Mouse (Mus musculus) limb, embryonic 11.5 days (tissue): Measurements from ENCODE around the gene Yipf3. TPM values are rescaled to one million over a fixed set of nuclear protein-coding genes. Genes with fewer than 3 reads are reported as not detected.

Experiments used
- ATAC-seq: fragments of 200-750 bp; cut with Nextera tagmentation; 2 replicates; pipeline ENCODE4 v1.8.0; 2017; ENCODE audit warnings: low read depth; ENCODE audit not compliant: insufficient number of reproducible peaks, low FRiP score, low TSS enrichment
- DNase-seq: peaks from one replicate; pipeline ENCODE4 v3.0.0-alpha.2; 2015; ENCODE audit warnings: low spot score
- H3K27ac ChIP-seq: fragments of 300-500 bp; sonication (generic); replicated peaks from 2 replicates; pipeline ENCODE4 v1.5.1; 2014; ENCODE audit warnings: low read depth, mild to moderate bottlenecking, low read length
- H3K27me3 ChIP-seq: fragments of 300-500 bp; sonication (generic); 2 replicates; pipeline ENCODE4 v1.6.1; 2014; ENCODE audit warnings: mild to moderate bottlenecking, low read length, mixed read lengths; ENCODE audit not compliant: control insufficient read depth, insufficient read depth
- H3K36me3 ChIP-seq: fragments of 300-500 bp; sonication (generic); 2 replicates; pipeline ENCODE4 v1.6.1; 2014; ENCODE audit warnings: mild to moderate bottlenecking, low read length, moderate library complexity, mixed read lengths; ENCODE audit not compliant: control insufficient read depth, insufficient read depth
- H3K4me1 ChIP-seq: fragments of 300-500 bp; sonication (generic); 2 replicates; pipeline ENCODE4 v1.6.1; 2014; ENCODE audit warnings: low read length, mixed read lengths; ENCODE audit not compliant: control insufficient read depth, insufficient read depth
- H3K4me2 ChIP-seq: fragments of 300-500 bp; sonication (generic); 2 replicates; pipeline ENCODE4 v1.6.1; 2014; ENCODE audit warnings: low read depth, mild to moderate bottlenecking, moderate library complexity; ENCODE audit not compliant: severe bottlenecking
- H3K4me3 ChIP-seq: fragments of 300-500 bp; sonication (generic); 2 replicates; pipeline ENCODE4 v1.5.1; 2014; ENCODE audit warnings: low read depth, low read length
- H3K9ac ChIP-seq: fragments of 300-500 bp; sonication (generic); 2 replicates; pipeline ENCODE4 v1.6.1; 2014; ENCODE audit warnings: mild to moderate bottlenecking, low read length
- H3K9me3 ChIP-seq: fragments of 300-500 bp; sonication (generic); 2 replicates; pipeline ENCODE4 v1.6.1; 2016; ENCODE audit warnings: low read length; ENCODE audit not compliant: control insufficient read depth
- WGBS: fragments of 180-500 bp; shearing (Covaris S2); extraction: QIAGEN DNeasy Blood & Tissue Kit; methylation state at CpG from one replicate; pipeline ENCODE4 v1.1.7; 2014; 5-methylcytosine and 5-hydroxymethylcytosine counted together
- polyA plus RNA-seq: library from polyadenylated mRNA; unstranded; fragments of >200 nt; fragmentation: Nextera tagmentation; extraction: Ambion mirVana; gene quantifications from 2 replicates; pipeline ENCODE4 v1.2.1, GENCODE M21; 2014

The Yipf3 gene
- polyA plus RNA-seq, 1 experiment from 2014 or later = 76.9 TPM

GRCm38 (mm10) chr17:46272675-46273074 is 24.8 kb downstream of the Yipf3 start:
- H3K4me3 ChIP-seq = no peak overlapping the region

GRCm38 (mm10) chr17:46273803-46274236 is 25.9 kb downstream of the Yipf3 start:
- ATAC-seq (no peak), DNase-seq (no peak)
- H3K27ac ChIP-seq = no peak overlapping the region
- H3K4me2 ChIP-seq = no peak overlapping the region
- no peak overlapping the region for H3K9ac ChIP-seq
- 58% methylated on average over 1 of the region's 1 CpGs for WGBS
- H3K9me3 ChIP-seq = no peaks in the 10 kb centered on the region
- H3K27me3 ChIP-seq = no peaks in the 10 kb centered on the region
- H3K36me3 ChIP-seq = peaks cover 22% of the 10 kb centered on the region
- peaks cover 9% of the 10 kb centered on the region for H3K4me1 ChIP-seq
- no peak overlapping the region for H3K4me3 ChIP-seq

More at GRCm38 (mm10) chr17:46272675-46273074, 24.8 kb downstream of the Yipf3 start:
- 90% methylated on average over 5 of the region's 5 CpGs for WGBS
- H3K4me2 ChIP-seq = no peak overlapping the region
- DNase-seq (no peak), ATAC-seq (no peak)
- peaks cover 6% of the 10 kb centered on the region for H3K4me1 ChIP-seq
- no peak overlapping the region for H3K27ac ChIP-seq
- no peaks in the 10 kb centered on the region for H3K9me3 ChIP-seq
- no peak overlapping the region for H3K9ac ChIP-seq
- H3K27me3 ChIP-seq = no peaks in the 10 kb centered on the region
- peaks cover 20% of the 10 kb centered on the region for H3K36me3 ChIP-seq

- Histone ChIP-seq H3K27me3 (no peaks in the 10 kb centered on the region), H3K4me3 (no peak overlapping the region), H3K4me2 (no peak overlapping the region), H3K36me3 (peaks cover 22% of the 10 kb centered on the region), H3K27ac (no peak overlapping the region), H3K9me3 (no peaks in the 10 kb centered on the region), H3K4me1 (peaks cover 9% of the 10 kb centered on the region), H3K9ac (no peak overlapping the region)
- WGBS = 69% methylated on average over 6 of the region's 6 CpGs
- ATAC-seq (no peak), DNase-seq (no peak)
Measured at GRCm38 (mm10) chr17:46274465-46274864, 26.6 kb downstream of the Yipf3 start.

- 91% methylated on average over 6 of the region's 6 CpGs for WGBS
- DNase-seq (no peak), ATAC-seq (no peak)
Measured at GRCm38 (mm10) chr17:46275034-46275433, 27.2 kb downstream of the Yipf3 start.

GRCm38 (mm10) chr17:46275506-46275905 is 27.6 kb downstream of the Yipf3 start:
- Histone ChIP-seq H3K4me1 (peaks cover 9% of the 10 kb centered on the region), H3K4me3 (no peak overlapping the region), H3K4me2 (no peak overlapping the region), H3K9me3 (no peaks in the 10 kb centered on the region), H3K36me3 (peaks cover 24% of the 10 kb centered on the region), H3K27ac (no peak overlapping the region), H3K9ac (no peak overlapping the region), H3K27me3 (no peaks in the 10 kb centered on the region)
- 95% methylated on average over 10 of the region's 10 CpGs for WGBS
- ATAC-seq = no peak
- DNase-seq = no peak

More at GRCm38 (mm10) chr17:46275034-46275433, 27.2 kb downstream of the Yipf3 start:
- H3K27me3 ChIP-seq = no peaks in the 10 kb centered on the region
- peaks cover 9% of the 10 kb centered on the region for H3K4me1 ChIP-seq
- H3K9ac ChIP-seq = no peak overlapping the region
- no peak overlapping the region for H3K27ac ChIP-seq
- no peak overlapping the region for H3K4me2 ChIP-seq
- H3K4me3 ChIP-seq = no peak overlapping the region
- no peaks in the 10 kb centered on the region for H3K9me3 ChIP-seq
- peaks cover 24% of the 10 kb centered on the region for H3K36me3 ChIP-seq

- H3K36me3 ChIP-seq = peaks cover 13% of the 10 kb centered on the region; the same call in 1 of the 2 replicates
- H3K27ac ChIP-seq = no peak overlapping the region
- H3K4me1 ChIP-seq = peaks cover 22% of the 10 kb centered on the region
Measured at GRCm38 (mm10) chr17:46277586-46277985, 29.7 kb downstream of the Yipf3 start.

GRCm38 (mm10) chr17:46278011-46278765 is 30.3 kb downstream of the Yipf3 start:
- DNase-seq = no peak
- no peak for ATAC-seq
- H3K27me3 ChIP-seq = no peaks in the 10 kb centered on the region
- H3K27ac ChIP-seq = peak overlapping the region; percentile 50
- H3K4me1 ChIP-seq = peaks cover 22% of the 10 kb centered on the region
- peaks cover 10% of the 10 kb centered on the region; the same call in 1 of the 2 replicates for H3K36me3 ChIP-seq
- peak overlapping the region; percentile 9; the same call in 1 of the 2 replicates for H3K9ac ChIP-seq
- H3K9me3 ChIP-seq = no peaks in the 10 kb centered on the region
- 71% methylated on average over 12 of the region's 12 CpGs for WGBS
- H3K4me3 ChIP-seq = no peak overlapping the region
- no peak overlapping the region for H3K4me2 ChIP-seq

More at GRCm38 (mm10) chr17:46277586-46277985, 29.7 kb downstream of the Yipf3 start:
- DNase-seq (peak; percentile 50), ATAC-seq (no peak)
- Histone ChIP-seq H3K9me3 (no peaks in the 10 kb centered on the region), H3K4me3 (no peak overlapping the region), H3K9ac (no peak overlapping the region), H3K4me2 (no peak overlapping the region), H3K27me3 (no peaks in the 10 kb centered on the region)
- WGBS = 17% methylated on average over 4 of the region's 4 CpGs

- H3K4me1 ChIP-seq = peaks cover 17% of the 10 kb centered on the region
- WGBS = under 1% methylated on average over 37 of the region's 37 CpGs
- peak within 1 kb of the TSS; percentile 93 for H3K4me2 ChIP-seq
Measured at GRCm38 (mm10) chr17:46282483-46283123, 34.7 kb downstream of the Yipf3 start, which contains the start of gene Tjap1. Gene Tjap1 (minus strand): TSS chr17:46283026.

More at GRCm38 (mm10) chr17:46282483-46283123, 34.7 kb downstream of the Yipf3 start, which contains the start of gene Tjap1:
- peak within 1 kb of the TSS; percentile 75 for H3K9ac ChIP-seq
- H3K9me3 ChIP-seq = no peaks in the 10 kb centered on the region
- H3K27ac ChIP-seq = peak within 1 kb of the TSS; percentile 90
- H3K36me3 ChIP-seq = peaks cover 5% of the 10 kb centered on the region; the same call in 1 of the 2 replicates
- H3K4me3 ChIP-seq = peak within 1 kb of the TSS; percentile 74
- ATAC-seq = peak; percentile 92
- peak; percentile 96 for DNase-seq
- no peaks in the 10 kb centered on the region for H3K27me3 ChIP-seq
